Mouse (Mus musculus): ENCODE measurements at regions not wholly inside any gene's neighbourhood (a gene's known extent, or its start where the extent isn't known, plus 50 kb on each side); places are given as distances from the start of the nearest gene placed in this dataset.
"Not testable (repeated sequence)": the region's sequence is repeated elsewhere in the genome, so short reads cannot be mapped to it uniquely, and the experiment has no call there.

DNA sequence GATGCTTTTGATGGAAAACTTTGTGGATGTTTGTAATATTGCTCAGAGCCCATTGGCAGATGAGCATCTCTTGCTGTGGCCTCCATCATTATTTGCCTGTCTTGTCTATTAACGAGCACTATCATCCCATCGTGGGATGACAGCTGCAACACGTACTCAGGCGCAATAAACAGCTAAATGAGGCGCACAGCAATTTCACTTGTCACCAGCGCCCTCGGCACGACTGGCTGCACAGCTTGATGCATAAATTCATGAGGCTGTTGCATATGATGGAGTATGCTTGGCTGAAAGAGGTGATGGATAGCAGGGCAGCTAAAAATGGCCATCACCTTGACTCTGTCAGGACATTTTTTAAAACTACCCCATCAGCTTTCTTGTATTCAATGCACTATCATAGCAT is 853.1 kb upstream of the Pou3f2 start:
- in situ Hi-C loops (cut with MboI, MseI), result no loop called here

DNA sequence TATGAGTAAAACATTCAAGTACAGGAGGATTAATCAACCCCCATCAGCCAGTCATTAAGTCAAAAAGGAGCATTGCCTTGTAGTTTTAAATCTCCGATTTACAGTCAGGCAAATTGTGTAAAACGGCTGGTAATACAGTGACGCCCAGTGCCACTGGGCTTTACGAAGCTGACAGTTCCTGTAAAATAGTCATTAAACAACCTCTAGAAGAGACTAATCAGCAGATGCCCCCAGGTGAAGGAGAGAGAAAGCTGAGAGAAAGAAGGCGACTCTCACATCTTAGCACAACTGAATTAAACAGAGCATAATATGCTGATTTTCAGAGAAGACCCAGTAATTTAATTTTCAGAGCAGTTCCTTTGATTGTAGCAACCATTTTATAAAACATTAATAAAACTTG is 850.3 kb upstream of the Pou3f2 start:
- in situ Hi-C loops (cut with MboI, MseI), result no loop called here

DNA sequence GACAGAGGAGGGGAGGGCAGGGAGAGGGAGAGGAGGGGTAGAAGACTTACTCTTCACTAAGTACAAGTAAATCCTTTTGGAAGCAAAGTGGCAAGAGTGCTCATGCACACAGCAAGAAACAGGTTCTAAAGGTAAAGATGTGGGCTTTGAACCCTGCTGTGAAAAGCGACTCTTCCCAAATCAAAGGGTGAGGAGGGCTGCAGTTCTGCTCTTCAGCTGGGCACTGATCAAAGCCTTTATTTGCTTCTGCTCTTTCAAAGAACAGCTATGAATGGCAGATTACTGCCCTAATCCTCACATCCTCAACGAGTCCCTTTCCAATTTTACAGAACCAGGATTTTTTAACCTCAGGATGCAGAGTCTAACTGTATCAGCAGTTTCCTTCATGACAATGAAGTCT is 812.5 kb upstream of the Pou3f2 start:
- in situ Hi-C loops (cut with MboI, MseI), result no loop called here

DNA sequence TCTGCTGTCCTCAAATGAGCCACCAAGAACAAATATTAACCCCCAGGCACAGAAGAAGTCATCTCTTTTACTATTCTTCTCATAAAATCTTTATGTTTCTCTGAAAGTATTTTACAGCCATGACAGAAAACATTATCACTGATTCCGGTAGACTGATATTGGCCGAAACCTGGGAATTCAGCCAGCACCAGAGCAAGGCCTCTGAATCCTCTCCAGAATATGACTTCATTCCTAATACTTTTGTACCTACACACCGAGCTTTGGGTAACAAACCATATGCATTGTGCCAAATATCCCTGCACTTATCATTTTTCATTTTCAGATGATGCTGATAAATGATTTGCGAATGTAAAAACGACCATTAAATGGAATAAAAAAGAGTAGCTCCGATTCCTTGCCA is 791.9 kb upstream of the Pou3f2 start:
- in situ Hi-C loops (cut with MboI, MseI), result no loop called here

DNA sequence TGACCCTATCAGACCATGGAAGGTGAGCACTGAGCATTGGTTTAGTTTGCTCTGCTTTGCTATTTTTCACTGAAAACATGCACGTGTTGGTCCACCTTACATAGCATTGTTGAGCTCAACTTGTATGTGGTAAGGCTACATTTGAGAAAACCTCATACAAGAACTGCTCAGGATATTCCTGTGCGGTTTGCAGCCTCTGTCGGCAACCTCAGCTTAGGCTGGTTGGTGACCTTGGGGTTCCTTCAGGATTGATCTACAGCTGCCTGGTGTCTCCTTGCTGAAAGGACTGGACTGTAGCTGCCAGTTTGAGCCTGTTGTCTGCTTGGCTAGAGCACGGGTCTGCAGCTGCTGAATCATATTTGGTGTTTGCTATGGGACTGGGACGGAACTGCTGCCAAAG is 787.0 kb upstream of the Pou3f2 start:
- in situ Hi-C loops (cut with MboI, MseI), result no loop called here

DNA sequence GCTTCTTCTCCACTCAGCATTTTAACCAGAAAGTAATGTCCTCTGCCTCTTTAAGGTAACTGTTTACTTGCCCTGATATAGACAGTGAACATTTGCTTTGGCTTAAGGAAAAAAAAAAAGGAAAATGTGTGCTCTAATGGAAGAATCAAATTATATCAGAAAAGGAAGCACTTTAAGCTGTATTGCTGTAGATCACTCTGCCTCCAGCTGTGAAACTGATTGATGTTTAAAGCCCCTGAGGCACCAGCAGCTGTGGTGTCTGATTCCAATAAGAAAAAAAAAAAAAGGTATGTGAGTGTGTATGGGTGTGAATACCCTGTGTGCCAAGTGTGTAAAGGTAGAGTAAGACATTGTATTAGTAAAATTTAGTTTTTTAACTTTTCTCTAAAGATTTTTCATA is 783.8 kb upstream of the Pou3f2 start:
- in situ Hi-C loops (cut with MboI, MseI), result no loop called here

DNA sequence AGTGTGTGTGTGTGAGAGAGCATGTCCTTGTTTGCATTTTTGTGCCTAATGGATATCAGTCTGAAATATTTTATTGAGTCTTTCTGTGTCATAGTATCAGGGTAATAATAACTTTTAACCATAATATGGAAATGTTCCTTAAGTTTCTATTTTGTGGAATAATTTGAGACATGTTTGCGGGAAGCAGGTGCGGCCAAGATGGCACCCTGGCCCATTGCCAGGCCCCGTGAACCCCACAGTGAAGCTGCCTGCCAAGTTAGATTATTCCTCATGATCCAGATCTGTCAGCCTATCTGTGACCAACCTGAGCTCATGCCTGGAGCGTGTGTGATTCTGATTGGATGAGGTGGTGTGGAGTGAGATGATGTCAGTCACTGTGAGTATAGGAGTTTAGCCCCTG is 772.2 kb upstream of the Pou3f2 start:
- in situ Hi-C loops (cut with MboI, MseI), result no loop called here

DNA sequence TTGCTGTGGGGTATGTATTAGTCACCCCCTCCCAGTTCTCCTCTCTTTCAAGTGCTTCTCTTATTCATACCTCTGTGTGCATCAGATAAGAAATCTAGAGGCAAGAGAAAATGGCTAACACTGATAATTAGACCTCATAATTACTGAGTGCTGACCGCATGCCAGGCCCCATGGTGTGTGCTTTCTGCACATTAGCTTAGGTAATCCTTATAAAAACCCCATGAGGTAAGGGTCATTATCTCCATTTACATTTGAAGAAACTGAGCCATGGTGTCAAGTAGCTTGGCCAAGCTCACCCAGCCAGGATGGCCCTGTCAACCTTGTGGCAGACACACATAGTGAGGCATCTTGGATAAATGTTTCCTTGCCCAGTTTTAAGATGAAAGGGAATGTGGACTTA is 746.8 kb upstream of the Pou3f2 start:
- in situ Hi-C loops (cut with MboI, MseI), result no loop called here

DNA sequence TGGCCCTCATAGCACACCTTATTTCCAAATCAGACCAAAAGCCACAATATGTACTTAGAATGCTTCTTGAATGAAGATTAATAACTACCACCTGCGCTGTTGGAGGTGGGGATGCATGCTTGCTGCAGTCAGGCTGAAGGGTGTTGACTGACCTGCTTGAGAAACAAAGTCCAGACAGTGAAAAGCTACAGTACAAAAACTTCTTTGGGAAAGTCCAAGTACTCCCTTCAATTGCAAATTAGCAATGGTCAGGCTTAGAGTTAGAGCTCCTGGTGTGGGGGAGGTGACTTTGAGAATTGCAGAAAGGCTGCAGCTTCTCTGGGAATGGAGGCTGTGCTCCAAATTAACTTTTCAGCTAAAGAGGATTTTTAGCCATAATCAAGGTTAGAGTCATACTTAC is 706.6 kb upstream of the Pou3f2 start:
- in situ Hi-C loops (cut with MboI, MseI), result not testable (repeated sequence)

DNA sequence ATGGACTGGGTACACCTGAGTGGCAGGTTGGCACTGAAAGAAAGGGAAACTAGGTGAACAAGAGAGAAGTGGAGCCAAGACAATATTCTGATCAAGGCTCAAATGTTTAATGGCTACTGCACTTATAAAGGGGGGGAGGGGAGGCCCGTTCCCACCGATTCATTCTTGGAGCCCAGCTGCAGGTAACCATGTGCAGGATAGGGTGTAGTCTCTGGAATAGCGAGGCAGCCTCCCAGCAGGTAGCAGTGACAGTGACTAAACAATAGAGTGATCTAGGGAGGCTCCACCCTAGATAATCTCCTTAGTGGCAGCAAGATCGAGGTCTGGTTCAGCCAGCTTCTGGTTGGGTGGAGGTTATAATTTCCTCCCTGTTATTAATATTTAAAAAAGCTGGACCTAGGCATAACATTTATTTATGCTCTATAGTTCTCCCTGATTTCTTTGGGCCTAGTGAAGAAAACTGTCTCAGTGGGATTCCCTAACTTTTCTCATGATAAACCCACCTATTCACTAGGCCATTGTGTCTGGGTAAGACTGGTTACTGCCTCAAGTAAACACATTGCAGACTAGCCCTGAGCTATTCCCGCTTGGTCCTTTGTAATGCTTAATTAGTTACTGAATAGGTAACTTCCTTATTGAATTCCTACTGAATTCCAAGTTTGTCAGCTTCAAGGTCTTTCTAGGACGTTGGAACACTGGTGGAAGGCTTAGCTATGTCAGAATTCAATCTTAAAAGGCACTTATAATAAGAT is 705.4 kb upstream of the Pou3f2 start:
- in situ Hi-C loops (cut with MboI, MseI), result no loop called here

DNA sequence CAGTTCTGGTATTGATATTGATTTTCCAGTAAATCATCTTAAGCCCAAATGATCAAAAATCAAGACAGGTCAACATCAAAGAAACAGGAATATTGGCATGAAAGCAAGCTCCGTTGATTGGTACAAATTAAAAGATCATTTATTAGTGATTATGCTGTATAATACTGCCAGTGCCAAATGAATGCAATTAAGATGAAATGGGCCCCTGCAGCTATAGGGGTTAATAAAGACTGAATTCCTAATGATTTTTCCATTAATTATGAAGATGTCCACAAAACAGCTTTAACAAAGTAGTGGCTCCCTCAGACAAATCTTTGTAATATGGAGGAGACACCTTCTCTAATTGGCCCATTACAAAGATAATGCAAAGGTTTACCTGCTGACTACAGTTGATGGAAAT is 685.6 kb upstream of the Pou3f2 start:
- in situ Hi-C loops (cut with MboI, MseI), result no loop called here

DNA sequence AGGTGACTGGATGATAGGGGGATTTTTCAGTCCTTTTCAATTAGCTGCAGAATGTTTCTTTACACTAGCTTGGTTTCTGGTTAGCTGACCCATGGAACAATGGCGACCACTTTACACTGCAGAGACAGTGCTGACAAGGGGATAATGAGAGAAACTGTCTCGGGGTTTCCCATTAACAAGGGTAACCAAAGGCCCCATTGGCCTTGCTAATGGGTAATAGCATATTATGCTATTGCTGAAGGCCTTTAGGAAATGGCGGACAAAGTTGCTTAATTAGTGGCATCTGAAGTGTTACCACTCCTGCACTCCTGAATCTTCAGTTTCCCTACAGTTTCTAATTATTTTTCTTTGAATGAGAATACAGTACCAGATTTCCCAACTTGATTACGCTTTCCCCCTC is 685.2 kb upstream of the Pou3f2 start:
- in situ Hi-C loops (cut with MboI, MseI), result no loop called here

DNA sequence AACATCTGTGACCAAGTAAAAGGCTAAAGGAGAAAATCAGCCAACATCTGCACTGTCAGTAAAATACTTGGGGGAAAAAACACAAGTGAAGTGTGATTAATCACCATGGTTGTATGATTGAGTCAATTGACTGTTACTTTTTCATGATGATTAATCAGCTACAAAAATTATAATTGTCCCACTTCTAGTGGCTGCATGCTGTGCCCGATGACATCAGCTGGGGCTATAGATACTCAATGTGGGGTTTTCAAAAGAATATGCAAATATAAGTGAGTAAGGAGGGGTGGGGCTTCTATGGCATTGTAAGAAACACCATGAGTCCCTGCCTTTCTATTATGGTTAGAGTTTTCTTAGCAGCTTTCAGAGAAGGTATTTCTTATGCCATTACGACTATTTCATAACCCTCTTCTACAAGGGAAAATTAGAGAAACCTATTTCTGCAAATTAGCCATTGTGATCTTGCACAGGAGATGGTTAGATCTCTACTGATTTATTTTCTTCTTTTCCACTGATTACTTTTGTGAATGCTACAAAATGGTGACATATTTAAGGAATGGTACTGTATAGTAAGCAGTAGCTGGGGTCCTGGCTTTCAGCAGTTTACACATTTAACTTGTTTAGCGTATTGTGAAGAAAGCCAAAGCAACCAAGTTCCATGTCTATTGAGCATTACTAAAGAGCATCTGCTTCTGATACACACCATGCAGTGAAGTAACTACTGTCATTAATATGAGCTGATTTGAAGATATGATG is 660.1 kb upstream of the Pou3f2 start:
- in situ Hi-C loops (cut with MboI, MseI), result no loop called here

DNA sequence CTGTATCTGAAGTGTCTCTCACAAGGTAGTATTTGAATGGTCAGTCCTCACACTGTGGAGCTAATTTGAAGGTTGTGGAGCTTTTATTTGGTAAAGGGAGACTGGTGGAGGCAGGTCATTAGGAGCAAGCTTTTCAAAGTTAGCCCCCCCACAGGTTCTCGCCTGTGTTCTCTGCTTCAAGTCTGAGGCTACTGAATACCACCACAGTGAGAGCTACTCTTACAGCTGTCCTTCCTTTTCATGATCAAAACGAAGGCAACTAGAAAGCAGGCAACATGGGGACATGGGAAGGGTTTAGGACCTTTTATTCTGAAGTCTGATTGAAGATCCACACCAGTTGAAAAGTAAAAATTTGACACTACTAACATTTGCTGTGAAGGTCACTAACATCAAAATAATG is 645.2 kb upstream of the Pou3f2 start:
- in situ Hi-C loops (cut with MboI, MseI), result no loop called here

DNA sequence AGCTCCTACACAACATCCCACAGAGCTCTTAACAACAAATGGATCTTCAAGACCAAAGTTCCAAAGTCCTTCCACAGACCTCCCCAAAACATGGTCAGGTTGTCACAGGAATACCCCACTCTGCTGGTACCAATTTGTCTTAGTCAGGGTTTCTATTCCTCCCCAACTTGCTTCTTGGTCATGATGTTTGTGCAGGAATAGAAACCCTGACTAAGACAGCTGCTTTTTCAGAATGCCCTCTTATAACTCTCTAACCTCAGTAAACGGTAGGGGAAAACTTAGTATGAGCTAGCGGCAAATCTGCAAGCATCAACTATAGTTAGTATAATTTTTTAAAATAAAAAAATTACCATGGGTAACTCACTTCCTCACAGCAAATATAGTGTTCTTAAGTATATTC is 613.3 kb upstream of the Pou3f2 start:
- in situ Hi-C loops (cut with MboI, MseI), result not testable (repeated sequence)

DNA sequence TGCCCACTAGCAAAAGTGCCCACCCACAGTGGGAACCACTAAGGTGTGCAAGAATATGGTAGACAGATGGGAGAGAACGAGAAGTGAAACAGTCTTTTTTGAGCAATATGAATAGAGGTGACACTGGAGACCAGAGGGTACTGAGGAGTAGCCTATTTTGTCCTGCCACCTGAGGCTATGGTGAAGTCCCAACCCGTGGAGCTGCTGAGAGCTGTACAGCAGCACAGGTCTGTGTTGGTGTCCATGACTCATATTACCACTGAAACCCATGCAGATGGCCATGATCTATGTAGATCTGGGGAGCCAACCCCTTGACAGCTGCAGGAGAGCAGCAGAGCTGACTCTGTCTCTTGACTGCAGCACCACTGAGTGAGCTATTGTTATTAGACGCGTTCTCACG is 591.4 kb upstream of the Pou3f2 start:
- in situ Hi-C loops (cut with MboI, MseI), result no loop called here

DNA sequence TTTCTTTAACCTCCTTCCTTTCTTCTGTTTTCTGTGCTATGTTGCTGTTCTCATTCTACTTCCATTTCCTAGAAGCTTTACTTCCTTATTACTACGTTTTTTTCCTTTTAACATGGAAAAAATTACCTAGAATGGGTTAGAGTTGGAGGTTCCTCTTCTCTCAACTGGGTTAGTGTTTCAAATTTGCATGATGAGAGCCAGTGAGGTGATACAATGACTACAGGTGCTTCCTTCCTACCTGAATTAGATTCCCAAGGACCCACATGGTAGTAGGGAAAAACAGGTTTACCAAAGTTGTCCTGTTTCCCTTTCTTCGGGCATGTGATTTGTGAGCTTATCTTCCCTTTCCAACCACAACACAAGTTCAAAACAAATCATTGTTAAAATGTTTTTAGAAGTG is 589.4 kb upstream of the Pou3f2 start:
- in situ Hi-C loops (cut with MboI, MseI), result no loop called here

DNA sequence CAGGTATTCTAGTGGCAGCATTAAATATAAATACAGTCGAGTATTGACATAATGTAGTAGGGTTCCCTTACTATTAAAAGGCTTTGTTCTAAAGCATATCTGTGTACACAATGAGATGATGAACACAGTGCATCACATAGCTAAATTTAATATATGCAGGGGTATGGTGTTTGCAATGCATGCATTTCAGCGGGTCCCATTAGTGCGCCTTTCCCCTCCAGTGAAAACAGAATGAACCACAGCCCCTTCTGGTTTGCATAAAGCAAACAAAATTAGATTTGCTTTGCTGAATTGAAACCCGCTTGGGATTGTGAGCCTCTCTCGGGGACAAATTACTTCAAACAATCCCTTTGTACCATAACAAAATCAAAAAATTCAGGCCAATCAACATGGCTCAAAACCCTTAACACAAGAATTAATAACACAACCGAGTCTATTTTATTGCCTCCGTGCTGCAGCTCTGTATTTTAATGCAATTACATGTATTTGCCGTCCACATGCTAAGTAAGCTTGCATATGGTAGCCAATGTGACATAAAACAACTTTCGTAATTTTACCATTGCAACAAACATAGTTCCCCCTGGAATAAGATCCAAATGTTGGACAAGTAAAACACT is 562.6 kb upstream of the Pou3f2 start:
- in situ Hi-C loops (cut with MboI, MseI), result no loop called here

DNA sequence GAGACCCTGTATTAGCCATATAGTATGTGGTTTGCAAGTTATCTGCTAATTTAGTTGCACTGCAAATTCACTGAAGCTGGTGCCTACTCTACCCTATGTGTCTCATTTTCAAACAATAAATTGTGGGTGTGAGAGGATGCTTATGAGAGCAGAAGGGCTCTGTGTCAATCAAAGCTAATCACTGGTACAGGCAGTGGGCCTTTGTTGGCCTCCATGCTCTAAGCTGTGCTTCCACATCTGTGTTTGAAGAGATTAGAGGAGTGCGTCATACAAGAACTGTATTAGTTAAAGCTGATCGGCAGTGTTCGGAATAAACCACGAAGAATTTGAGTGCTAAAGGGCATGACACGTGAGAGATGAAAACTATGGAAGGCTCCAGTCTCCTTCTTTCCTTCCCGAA is 549.6 kb upstream of the Pou3f2 start:
- in situ Hi-C loops (cut with MboI, MseI), result no loop called here

DNA sequence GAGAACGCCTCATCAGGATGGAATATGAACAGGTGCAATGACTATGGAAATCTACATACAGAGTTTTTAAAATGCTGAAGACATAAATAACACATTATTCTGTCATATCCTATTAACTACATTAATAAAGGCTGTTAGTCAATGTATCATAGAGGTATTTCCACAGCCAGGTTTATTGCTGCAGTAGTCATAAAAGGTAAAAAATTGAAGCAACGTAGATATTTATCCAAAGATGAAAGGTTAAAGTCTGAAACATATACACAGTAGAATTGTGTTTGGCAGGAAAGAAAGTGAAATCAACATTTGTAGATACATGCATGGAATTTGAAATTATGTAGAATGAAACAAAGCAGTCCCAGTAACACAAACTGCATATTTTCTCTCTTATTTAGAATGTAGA is 543.1 kb upstream of the Pou3f2 start:
- in situ Hi-C loops (cut with MboI, MseI), result no loop called here

DNA sequence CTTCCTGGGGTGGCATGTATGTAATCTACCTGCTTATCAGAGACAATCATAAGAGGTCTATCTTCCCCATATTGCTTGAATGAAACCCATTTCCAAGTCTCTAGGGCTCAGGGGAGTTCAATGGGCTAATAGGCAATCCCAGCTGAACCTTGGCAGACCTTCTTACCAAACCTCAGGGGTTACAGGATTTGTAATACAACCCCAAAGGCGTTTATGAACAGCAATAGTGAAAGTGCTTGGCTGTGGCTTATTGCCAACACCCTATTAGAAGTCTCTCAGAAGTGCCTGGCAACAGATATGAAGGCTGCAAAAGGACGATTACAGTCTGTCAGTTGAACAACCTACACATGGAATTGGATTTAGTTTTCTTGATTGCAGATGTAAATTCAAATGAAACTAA is 534.0 kb upstream of the Pou3f2 start:
- in situ Hi-C loops (cut with MboI, MseI), result no loop called here

DNA sequence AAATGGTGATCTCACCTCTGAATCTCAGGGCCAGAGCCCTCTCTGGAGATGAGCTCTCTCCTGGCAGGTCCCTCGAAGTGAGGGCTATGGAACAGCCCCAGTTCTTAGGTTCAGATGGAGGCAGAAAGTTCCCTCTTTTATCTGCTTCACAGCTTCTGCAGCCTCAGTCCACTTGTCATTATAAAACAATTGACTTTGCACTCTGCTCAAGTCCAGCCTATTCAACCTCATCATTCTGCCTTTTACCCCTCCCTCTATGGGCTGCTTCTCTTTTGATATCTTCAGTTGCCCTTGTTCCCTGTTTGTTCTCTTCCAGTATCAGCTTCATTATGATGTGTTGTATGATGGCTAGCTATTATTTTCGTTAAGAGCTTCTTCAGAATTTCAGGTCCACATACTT is 522.2 kb upstream of the Pou3f2 start:
- in situ Hi-C loops (cut with MboI, MseI), result no loop called here

DNA sequence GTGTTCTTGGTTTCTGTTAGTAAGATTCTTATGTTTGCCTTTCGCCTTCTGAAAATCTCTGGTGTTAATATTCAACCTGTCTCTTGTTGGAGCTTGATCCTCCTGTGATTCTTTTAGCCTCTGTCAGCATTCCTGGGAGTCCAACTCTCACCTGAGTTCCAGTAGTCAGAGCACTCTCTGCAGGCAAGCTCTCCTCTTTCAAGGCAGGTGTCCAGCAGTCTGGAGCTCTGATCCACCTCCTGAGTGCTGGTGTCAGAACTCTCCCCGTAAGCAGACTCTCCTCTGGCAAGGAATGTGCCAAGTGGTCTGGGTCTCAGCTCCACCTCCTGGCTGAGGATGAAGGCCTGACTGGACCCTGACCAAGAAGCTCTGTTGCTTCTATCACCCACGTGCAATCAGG is 521.0 kb upstream of the Pou3f2 start:
- in situ Hi-C loops (cut with MboI, MseI), result not testable (repeated sequence)
